Mouse (Mus musculus): ENCODE data around the gene Srsf5. TPM values are rescaled to one million over a fixed set of nuclear protein-coding genes. Genes with fewer than 3 reads are reported as not detected.

The Srsf5 gene
- polyA plus RNA-seq, 1 experiment from 2014 or later = 261 TPM

DNA sequence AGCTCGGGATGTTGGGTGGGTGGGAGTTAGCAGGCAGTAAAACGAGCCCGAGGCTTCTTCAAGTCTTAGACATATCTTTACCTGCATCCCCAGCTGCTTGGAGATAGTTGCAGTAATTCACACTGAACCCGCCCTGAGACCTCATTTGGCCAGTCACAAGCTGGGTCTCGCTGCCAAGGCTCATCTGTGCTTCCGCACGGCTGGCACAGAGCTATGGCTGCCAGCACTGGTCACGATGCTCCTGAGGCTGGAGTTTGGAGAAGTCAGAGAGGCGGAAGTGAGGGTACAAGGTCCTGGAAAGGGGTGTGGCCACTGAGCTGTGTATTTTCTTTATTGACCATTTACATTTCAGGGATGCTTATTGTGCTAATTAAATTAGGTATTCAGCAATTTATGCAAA is 38.4 kb downstream of the Srsf5 start:
- H3K9ac ChIP-seq (ENCODE audit: low read depth, low read length) = no peak overlapping the region
- H3K36me3 ChIP-seq (ENCODE audit: control insufficient read depth, insufficient read depth) = no peaks in the 10 kb centered on the region
- H3K4me3 ChIP-seq (ENCODE audit: low read depth, low read length) = no peak overlapping the region
- no peak overlapping the region for H3K4me2 ChIP-seq (replicated peaks; ENCODE audit: low read depth)
- H3K27ac ChIP-seq (ENCODE audit: low read depth, low read length) = no peak overlapping the region
- H3K9me3 ChIP-seq (ENCODE audit: control insufficient read depth) = no peaks in the 10 kb centered on the region
- ATAC-seq = no peak
- no peaks in the 10 kb centered on the region for H3K4me1 ChIP-seq (replicated peaks; ENCODE audit: control insufficient read depth, insufficient read depth, low read length)
- no peak for TF ChIP-seq CTCF (IDR thresholded peaks at IDR 0.05; ENCODE audit: low read depth)
- H3K27me3 ChIP-seq (replicated peaks; ENCODE audit: control insufficient read depth, insufficient read depth, low read length) = no peaks in the 10 kb centered on the region
- 69% methylated on average over 9 of the region's 9 CpGs for WGBS

DNA sequence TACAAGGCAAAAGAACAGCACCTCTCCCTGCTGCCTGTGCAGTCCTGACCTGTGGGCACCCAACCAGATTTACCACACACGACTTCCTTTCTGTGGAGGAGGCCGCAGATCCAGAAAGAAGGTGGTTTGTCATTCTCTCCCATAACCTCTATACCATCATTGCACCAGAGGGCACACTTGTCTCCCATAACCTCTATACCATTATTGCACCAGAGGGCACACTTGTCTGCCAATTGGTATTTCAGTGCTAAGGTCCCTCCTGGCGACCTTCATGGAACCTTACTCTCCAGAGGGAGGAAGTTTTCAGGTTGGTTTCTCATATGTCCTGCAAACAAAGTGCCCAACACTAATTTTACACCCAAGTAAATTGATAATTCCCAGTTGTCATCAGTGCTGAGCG is 41.3 kb downstream of the Srsf5 start:
- H3K36me3 ChIP-seq (ENCODE audit: control insufficient read depth, insufficient read depth) = no peaks in the 10 kb centered on the region
- WGBS = 78% methylated on average over 4 of the region's 4 CpGs
- H3K4me2 ChIP-seq (replicated peaks; ENCODE audit: low read depth) = no peak overlapping the region
- ATAC-seq = no peak
- H3K9me3 ChIP-seq (ENCODE audit: control insufficient read depth) = no peaks in the 10 kb centered on the region
- no peak overlapping the region for H3K27ac ChIP-seq (ENCODE audit: low read depth, low read length)
- TF ChIP-seq CTCF (IDR thresholded peaks at IDR 0.05; ENCODE audit: low read depth) = 0 out of 2 replicates have a peak, but pooled peaks have one; percentile 25
- H3K27me3 ChIP-seq (replicated peaks; ENCODE audit: control insufficient read depth, insufficient read depth, low read length) = no peaks in the 10 kb centered on the region
- H3K9ac ChIP-seq (ENCODE audit: low read depth, low read length) = no peak overlapping the region
- no peaks in the 10 kb centered on the region for H3K4me1 ChIP-seq (replicated peaks; ENCODE audit: control insufficient read depth, insufficient read depth, low read length)
- H3K4me3 ChIP-seq (ENCODE audit: low read depth, low read length) = no peak overlapping the region

DNA sequence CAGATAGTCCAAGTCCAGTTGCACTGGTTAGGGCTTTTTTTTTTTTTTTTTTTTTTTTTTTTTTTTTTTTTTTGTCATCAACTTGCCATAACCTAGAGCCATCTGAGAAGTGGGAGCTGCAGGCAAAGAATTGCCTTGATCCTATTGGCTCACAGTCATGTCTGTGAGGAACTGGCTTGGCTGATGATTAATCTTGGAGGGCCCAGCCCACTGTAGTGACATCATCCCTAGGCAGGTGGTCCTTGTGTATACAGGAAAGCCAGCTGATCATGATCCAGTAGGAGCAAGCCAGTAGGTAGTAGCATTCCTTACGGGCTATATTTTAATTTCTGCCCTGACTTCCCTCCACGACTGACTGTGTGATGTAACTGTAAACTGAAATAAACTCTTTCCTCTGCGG is 43.0 kb downstream of the Srsf5 start:
- Histone ChIP-seq H3K36me3 (ENCODE audit: control insufficient read depth, insufficient read depth) (no peaks in the 10 kb centered on the region), H3K4me3 (ENCODE audit: low read depth, low read length) (no peak overlapping the region), H3K27ac (ENCODE audit: low read depth, low read length) (no peak overlapping the region), H3K9ac (ENCODE audit: low read depth, low read length) (no peak overlapping the region), H3K4me1 (replicated peaks; ENCODE audit: control insufficient read depth, insufficient read depth, low read length) (no peaks in the 10 kb centered on the region), H3K4me2 (replicated peaks; ENCODE audit: low read depth) (no peak overlapping the region), H3K9me3 (ENCODE audit: control insufficient read depth) (no peaks in the 10 kb centered on the region), H3K27me3 (replicated peaks; ENCODE audit: control insufficient read depth, insufficient read depth, low read length) (no peaks in the 10 kb centered on the region)
- no peak for TF ChIP-seq CTCF (IDR thresholded peaks at IDR 0.05; ENCODE audit: low read depth)
- no peak for ATAC-seq
- 72% methylated on average over 3 of the region's 3 CpGs for WGBS

DNA sequence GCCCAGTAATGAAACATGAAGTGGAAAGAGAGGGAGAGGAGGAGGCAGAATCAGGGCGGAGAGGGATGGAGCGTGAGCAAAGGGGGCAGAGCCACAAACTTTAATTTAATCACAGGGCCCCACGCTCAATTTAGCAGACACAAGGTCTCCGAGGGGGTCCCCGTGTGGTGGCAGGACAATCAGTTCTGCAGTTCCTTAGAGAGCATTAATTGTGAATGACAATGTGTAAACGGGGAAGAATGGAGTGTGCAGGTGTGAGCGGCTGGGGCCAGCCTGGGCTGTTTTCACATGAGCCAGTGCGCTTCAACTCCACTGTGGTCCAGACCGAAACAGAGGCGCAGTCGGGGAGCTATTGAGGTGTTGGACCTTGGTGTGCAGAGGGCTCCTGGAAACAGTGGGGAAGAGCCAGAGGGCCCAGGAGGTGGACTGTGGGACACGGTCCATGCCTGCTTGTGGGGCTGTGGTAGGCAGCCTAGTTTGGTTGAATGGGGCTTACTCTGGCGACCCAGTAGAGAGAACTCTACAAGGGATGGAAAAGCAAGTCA is 45.7 kb downstream of the Srsf5 start:
- H3K27ac ChIP-seq (ENCODE audit: low read depth, low read length) = no peak overlapping the region
- no peak for TF ChIP-seq CTCF (IDR thresholded peaks at IDR 0.05; ENCODE audit: low read depth)
- no peaks in the 10 kb centered on the region for H3K27me3 ChIP-seq (replicated peaks; ENCODE audit: control insufficient read depth, insufficient read depth, low read length)
- 89% methylated on average over 13 of the region's 13 CpGs for WGBS
- H3K9me3 ChIP-seq (ENCODE audit: control insufficient read depth) = no peaks in the 10 kb centered on the region
- H3K4me2 ChIP-seq (replicated peaks; ENCODE audit: low read depth) = no peak overlapping the region
- no peak overlapping the region for H3K4me3 ChIP-seq (ENCODE audit: low read depth, low read length)
- ATAC-seq = no peak
- no peaks in the 10 kb centered on the region for H3K4me1 ChIP-seq (replicated peaks; ENCODE audit: control insufficient read depth, insufficient read depth, low read length)
- H3K36me3 ChIP-seq (ENCODE audit: control insufficient read depth, insufficient read depth) = no peaks in the 10 kb centered on the region
- H3K9ac ChIP-seq (ENCODE audit: low read depth, low read length) = no peak overlapping the region

DNA sequence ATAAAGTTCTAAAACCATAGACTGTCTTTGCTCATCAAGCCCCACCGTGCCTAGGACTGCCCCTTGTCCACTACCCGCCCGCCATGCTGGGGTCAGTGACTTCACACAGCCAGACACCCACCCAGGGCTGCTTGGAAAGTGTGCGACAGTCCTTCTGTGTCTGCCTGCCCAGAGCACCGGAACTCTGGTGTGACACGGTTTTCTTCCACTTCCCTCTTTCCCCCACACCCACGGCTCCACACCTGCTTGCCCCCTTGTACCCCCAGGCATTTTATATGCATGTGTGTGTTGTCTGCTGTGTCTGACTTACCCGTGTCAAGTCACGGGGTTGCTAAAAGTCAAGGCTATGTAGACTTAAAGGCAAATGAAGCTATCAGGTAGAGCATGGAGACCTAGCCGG is 46.5 kb downstream of the Srsf5 start:
- H3K4me1 ChIP-seq (replicated peaks; ENCODE audit: control insufficient read depth, insufficient read depth, low read length) = no peaks in the 10 kb centered on the region
- H3K4me2 ChIP-seq (replicated peaks; ENCODE audit: low read depth) = no peak overlapping the region
- TF ChIP-seq CTCF (IDR thresholded peaks at IDR 0.05; ENCODE audit: low read depth) = no peak
- 85% methylated on average over 10 of the region's 10 CpGs for WGBS
- H3K36me3 ChIP-seq (ENCODE audit: control insufficient read depth, insufficient read depth) = no peaks in the 10 kb centered on the region
- H3K4me3 ChIP-seq (ENCODE audit: low read depth, low read length) = no peak overlapping the region
- no peak overlapping the region for H3K27ac ChIP-seq (ENCODE audit: low read depth, low read length)
- H3K27me3 ChIP-seq (replicated peaks; ENCODE audit: control insufficient read depth, insufficient read depth, low read length) = no peaks in the 10 kb centered on the region
- ATAC-seq = no peak
- no peak overlapping the region for H3K9ac ChIP-seq (ENCODE audit: low read depth, low read length)
- no peaks in the 10 kb centered on the region for H3K9me3 ChIP-seq (ENCODE audit: control insufficient read depth)

DNA sequence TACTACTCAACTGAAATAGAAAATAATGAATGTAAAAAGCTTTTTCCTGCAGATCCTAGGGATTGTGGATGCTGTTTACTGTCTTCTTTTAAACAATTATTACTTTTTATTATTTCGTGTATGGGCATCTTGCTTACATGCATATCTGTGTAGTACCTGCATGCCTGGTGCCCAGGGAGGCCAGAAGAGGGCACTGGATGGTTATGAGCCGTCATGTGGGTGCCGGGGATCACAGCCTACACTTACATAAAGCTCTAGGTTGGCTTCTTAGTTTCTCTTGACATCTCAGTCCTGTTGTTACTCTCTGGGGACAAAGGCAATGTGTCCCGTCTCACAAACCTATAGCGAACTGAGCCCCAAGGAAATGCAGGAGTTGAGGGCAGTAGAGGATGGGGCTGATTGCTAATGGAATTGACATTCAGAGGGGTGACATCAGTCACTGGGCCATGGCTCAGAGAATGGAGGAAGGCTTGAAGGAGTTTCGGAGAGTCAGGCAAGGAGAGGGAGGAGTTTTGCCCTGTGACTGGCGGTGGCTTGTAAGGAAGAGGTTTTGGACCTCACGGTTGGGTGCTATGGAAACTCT is 47.3 kb downstream of the Srsf5 start:
- Histone ChIP-seq H3K4me3 (ENCODE audit: low read depth, low read length) (no peak overlapping the region), H3K9ac (ENCODE audit: low read depth, low read length) (no peak overlapping the region), H3K36me3 (ENCODE audit: control insufficient read depth, insufficient read depth) (no peaks in the 10 kb centered on the region), H3K4me2 (replicated peaks; ENCODE audit: low read depth) (no peak overlapping the region), H3K9me3 (ENCODE audit: control insufficient read depth) (no peaks in the 10 kb centered on the region), H3K27me3 (replicated peaks; ENCODE audit: control insufficient read depth, insufficient read depth, low read length) (no peaks in the 10 kb centered on the region), H3K27ac (ENCODE audit: low read depth, low read length) (no peak overlapping the region), H3K4me1 (replicated peaks; ENCODE audit: control insufficient read depth, insufficient read depth, low read length) (no peaks in the 10 kb centered on the region)
- 84% methylated on average over 8 of the region's 8 CpGs for WGBS
- TF ChIP-seq CTCF (IDR thresholded peaks at IDR 0.05; ENCODE audit: low read depth) = peak; percentile 27; the same call in 1 of the 2 replicates
- no peak for ATAC-seq

Measured in intestine, postnatal 0 days (tissue).